Mouse (Mus musculus) stomach, postnatal 0 days (tissue): Measurements from ENCODE around the gene Ptpa.

Source experiments
- CTCF ChIP-seq: IDR thresholded peaks from 2 replicates; pipeline ENCODE4 v1.5.1; 2016; ENCODE audit warnings: antibody characterized with exemption, low read depth, mild to moderate bottlenecking, moderate library complexity
- EP300 ChIP-seq: optimal IDR thresholded peaks from 2 replicates; pipeline ENCODE3; 2016; ENCODE audit warnings: antibody characterized with exemption

DNA sequence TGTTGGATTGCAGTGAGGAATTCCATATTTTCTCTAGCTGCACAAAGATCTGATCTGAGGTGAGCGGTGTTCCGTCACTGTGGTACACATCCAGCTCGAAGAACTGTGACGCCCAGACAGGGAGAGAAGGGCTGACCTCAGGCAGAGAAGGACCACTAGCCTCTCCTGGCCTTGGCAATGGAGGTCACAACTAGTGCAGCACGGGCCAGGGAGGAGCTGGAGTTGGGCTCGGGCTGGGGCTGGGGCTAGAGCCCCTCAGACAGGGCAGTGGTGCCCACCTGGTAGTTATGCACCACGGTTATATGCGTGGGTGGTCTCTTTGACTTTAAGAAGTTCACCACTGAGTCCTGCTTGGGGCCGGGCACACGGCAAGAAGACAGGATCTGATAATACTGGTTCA, 8.1 kb upstream of the Ptpa start:
- TF ChIP-seq CTCF (no peak), EP300 (no peak)
